Mouse (Mus musculus): ENCODE measurements around the gene Itga3. TPM values are rescaled to one million over a fixed set of nuclear protein-coding genes. Genes with fewer than 3 reads are reported as not detected.

The Itga3 gene
- polyA plus RNA-seq, 1 experiment from 2014 or later, result 21.5 TPM

DNA sequence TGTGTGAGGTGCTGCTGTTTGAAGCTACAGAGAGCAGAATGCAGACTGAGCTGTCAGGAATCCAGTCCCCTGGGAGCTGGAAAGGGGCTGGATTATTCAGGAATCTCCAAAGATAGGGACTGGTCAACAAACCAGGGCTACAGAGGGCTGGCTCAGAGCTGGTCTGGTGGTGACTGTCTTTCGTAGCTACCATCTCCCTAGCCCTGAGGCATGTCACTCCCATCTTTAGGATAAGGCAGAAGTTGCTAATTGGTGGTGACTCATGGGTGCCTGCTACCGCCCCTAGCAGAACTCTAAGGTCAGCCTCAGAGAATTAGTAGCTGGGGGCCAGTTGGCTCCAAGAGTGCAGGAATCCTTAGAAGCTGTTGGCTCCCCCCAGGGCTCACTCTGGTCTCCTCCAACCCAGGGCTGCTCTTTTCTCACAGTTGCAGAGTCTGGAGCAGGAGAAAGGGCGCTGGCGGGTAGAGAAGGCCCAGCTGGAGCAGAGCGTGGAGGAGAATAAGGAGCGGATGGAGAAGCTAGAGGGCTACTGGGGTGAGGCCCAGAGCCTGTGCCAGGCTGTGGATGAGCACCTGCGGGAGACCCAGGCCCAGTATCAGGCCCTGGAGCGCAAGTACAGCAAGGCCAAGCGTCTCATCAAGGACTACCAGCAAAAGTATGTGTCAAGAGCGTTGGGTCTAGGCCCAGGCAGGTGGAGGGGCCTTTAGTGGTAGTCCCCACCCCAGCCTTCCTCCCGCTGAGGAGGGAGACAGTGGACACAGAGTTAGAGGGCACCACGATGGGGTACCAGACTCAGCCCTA, 72.3 kb downstream of the Itga3 start:
- Histone ChIP-seq H3K9me3 (ENCODE audit: control insufficient read depth, low read depth, low read length) (no peaks in the 10 kb centered on the region), H3K4me2 (replicated peaks; ENCODE audit: low read depth, low read length) (no peak overlapping the region), H3K9ac (replicated peaks; ENCODE audit: low read depth, low read length) (no peak overlapping the region), H3K27me3 (ENCODE audit: control insufficient read depth, insufficient read depth, low read length) (no peaks in the 10 kb centered on the region), H3K4me3 (ENCODE audit: low read depth, low read length) (no peak overlapping the region), H3K36me3 (ENCODE audit: control insufficient read depth, insufficient read depth, low read length) (peaks cover 46% of the 10 kb centered on the region), H3K27ac (ENCODE audit: low read length) (no peak overlapping the region), H3K4me1 (ENCODE audit: control insufficient read depth, insufficient read depth, low read length) (peaks cover 15% of the 10 kb centered on the region; the same call in 1 of the 2 replicates)
- 76% methylated on average over 12 of the region's 12 CpGs for WGBS
- no peak for ATAC-seq (ENCODE audit: insufficient number of reproducible peaks, insufficient read depth, low FRiP score, low read depth)

DNA sequence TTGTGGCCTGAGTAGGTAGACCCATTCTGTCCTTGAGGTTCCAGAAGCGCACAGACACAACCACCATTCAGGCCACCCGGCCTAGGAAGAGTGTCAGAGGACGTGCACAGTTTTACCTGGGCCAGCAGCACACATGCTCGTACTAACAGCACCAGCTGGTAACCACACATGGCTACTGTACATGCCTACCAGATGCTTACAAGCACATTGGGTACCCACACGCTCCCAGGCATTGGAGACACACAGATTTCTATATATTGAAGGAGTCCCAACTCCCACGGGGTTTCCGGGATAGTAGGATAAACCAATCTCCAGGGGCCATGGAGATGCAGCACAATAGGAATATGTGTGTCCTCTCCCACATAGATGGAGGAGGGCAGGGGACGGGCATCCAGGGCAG, 73.9 kb downstream of the Itga3 start:
- Histone ChIP-seq H3K27ac (ENCODE audit: low read length) (no peak overlapping the region), H3K9ac (replicated peaks; ENCODE audit: low read depth, low read length) (no peak overlapping the region), H3K4me3 (ENCODE audit: low read depth, low read length) (no peak overlapping the region), H3K9me3 (ENCODE audit: control insufficient read depth, low read depth, low read length) (no peaks in the 10 kb centered on the region), H3K4me1 (ENCODE audit: control insufficient read depth, insufficient read depth, low read length) (peaks cover 13% of the 10 kb centered on the region; the same call in 1 of the 2 replicates), H3K27me3 (ENCODE audit: control insufficient read depth, insufficient read depth, low read length) (no peaks in the 10 kb centered on the region), H3K36me3 (ENCODE audit: control insufficient read depth, insufficient read depth, low read length) (peaks cover 55% of the 10 kb centered on the region), H3K4me2 (replicated peaks; ENCODE audit: low read depth, low read length) (no peak overlapping the region)
- 89% methylated on average over 8 of the region's 8 CpGs for WGBS
- ATAC-seq (ENCODE audit: insufficient number of reproducible peaks, insufficient read depth, low FRiP score, low read depth), result no peak

DNA sequence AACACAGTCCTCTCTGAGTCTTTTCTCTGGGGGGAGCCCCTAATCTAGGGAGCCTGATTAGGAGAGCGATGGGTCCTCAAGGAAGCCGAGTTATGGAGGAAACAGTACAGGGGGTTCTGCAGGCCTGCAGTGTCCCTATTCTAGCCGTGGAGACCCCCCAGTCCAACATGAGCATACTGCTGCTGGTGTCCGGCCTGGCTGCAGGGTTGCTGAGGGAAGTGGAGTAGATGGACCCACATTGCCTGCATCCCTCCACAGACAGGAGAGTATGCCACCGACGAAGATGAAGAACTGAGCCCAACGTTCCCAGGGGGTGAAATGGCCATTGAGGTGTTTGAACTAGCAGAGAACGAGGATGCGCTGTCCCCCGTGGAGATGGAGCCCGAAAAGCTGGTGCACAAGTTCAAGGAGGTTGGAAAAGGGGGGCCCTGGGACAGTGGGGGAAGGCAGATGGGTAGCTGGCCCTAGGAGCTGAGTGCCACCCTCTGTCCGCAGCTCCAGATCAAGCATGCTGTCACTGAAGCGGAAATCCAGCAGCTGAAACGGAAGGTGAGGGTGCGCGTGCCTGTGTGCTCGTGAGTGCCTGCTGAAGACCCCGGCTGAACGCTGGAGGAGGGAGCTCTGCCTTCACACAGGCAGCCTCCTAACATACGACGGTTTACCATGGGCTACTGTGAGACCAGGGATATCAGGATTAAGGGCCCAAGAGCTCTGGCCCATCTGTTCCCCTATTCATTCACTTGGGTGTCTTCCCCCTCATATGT, 74.8 kb downstream of the Itga3 start:
- no peak for ATAC-seq (ENCODE audit: insufficient number of reproducible peaks, insufficient read depth, low FRiP score, low read depth)
- Histone ChIP-seq H3K9me3 (ENCODE audit: control insufficient read depth, low read depth, low read length) (no peaks in the 10 kb centered on the region), H3K4me3 (ENCODE audit: low read depth, low read length) (no peak overlapping the region), H3K36me3 (ENCODE audit: control insufficient read depth, insufficient read depth, low read length) (peaks cover 64% of the 10 kb centered on the region), H3K27me3 (ENCODE audit: control insufficient read depth, insufficient read depth, low read length) (no peaks in the 10 kb centered on the region), H3K27ac (ENCODE audit: low read length) (no peak overlapping the region), H3K9ac (replicated peaks; ENCODE audit: low read depth, low read length) (no peak overlapping the region), H3K4me1 (ENCODE audit: control insufficient read depth, insufficient read depth, low read length) (peaks cover 4% of the 10 kb centered on the region; the same call in 1 of the 2 replicates), H3K4me2 (replicated peaks; ENCODE audit: low read depth, low read length) (no peak overlapping the region)
- WGBS, result 86% methylated on average over 21 of the region's 21 CpGs

DNA sequence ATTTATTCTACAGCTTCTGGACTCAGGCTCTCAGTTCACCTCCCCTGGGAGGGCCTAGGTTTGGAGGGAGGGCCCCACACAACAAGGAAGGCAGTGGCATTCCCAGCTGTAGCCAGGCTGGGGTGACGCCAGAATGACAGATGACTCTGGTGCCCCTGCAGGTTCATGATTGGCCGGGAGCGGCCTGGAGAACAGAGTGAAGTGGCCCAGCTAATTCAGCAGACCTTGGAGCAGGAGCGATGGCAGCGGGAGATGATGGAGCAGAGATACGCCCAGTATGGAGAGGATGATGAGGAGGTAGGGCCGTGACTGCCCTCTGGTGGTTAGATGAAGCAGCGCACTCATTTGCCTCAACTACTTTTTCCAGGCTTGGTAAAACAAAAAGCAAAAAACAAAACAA, 75.5 kb downstream of the Itga3 start:
- Histone ChIP-seq H3K9me3 (ENCODE audit: control insufficient read depth, low read depth, low read length) (no peaks in the 10 kb centered on the region), H3K4me1 (ENCODE audit: control insufficient read depth, insufficient read depth, low read length) (peaks cover 4% of the 10 kb centered on the region; the same call in 1 of the 2 replicates), H3K27ac (ENCODE audit: low read length) (peak overlapping the region; percentile 50; the same call in 1 of the 2 replicates), H3K4me2 (replicated peaks; ENCODE audit: low read depth, low read length) (no peak overlapping the region), H3K36me3 (ENCODE audit: control insufficient read depth, insufficient read depth, low read length) (peaks cover 72% of the 10 kb centered on the region), H3K27me3 (ENCODE audit: control insufficient read depth, insufficient read depth, low read length) (no peaks in the 10 kb centered on the region), H3K9ac (replicated peaks; ENCODE audit: low read depth, low read length) (no peak overlapping the region), H3K4me3 (ENCODE audit: low read depth, low read length) (no peak overlapping the region)
- 3% methylated on average over 8 of the region's 8 CpGs for WGBS
- ATAC-seq (ENCODE audit: insufficient number of reproducible peaks, insufficient read depth, low FRiP score, low read depth), result peak; percentile 42; the same call in 1 of the 2 replicates

DNA sequence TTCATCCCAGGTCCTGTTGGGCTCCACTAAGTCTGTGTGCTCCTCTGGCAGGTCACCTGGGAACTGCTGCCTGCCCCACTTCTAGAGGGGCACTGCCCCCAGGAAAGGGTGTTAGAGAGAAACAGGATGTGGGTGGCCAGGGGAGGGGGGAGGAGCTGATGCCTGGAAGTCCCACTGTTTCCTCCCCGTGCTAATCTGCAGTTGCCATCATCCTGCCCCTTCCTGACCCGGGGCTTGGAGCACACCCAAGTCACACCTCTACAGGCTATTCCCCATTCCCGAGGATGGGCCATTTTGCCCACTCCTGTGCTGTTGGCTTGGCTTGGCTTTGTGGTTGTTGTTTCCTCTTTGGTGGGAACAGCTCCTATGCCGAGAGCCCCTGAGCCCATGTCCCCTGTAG, 76.1 kb downstream of the Itga3 start:
- no peak overlapping the region for H3K9ac ChIP-seq (replicated peaks; ENCODE audit: low read depth, low read length)
- 26% methylated on average over 4 of the region's 4 CpGs for WGBS
- peak; percentile 0; the same call in 1 of the 2 replicates for ATAC-seq (ENCODE audit: insufficient number of reproducible peaks, insufficient read depth, low FRiP score, low read depth)
- H3K36me3 ChIP-seq (ENCODE audit: control insufficient read depth, insufficient read depth, low read length), result peaks cover 71% of the 10 kb centered on the region
- no peak overlapping the region for H3K4me3 ChIP-seq (ENCODE audit: low read depth, low read length)
- H3K27me3 ChIP-seq (ENCODE audit: control insufficient read depth, insufficient read depth, low read length), result no peaks in the 10 kb centered on the region
- H3K4me2 ChIP-seq (replicated peaks; ENCODE audit: low read depth, low read length), result no peak overlapping the region
- H3K27ac ChIP-seq (ENCODE audit: low read length), result peak overlapping the region; percentile 50; the same call in 1 of the 2 replicates
- H3K9me3 ChIP-seq (ENCODE audit: control insufficient read depth, low read depth, low read length), result no peaks in the 10 kb centered on the region
- H3K4me1 ChIP-seq (ENCODE audit: control insufficient read depth, insufficient read depth, low read length), result peaks cover 4% of the 10 kb centered on the region; the same call in 1 of the 2 replicates

DNA sequence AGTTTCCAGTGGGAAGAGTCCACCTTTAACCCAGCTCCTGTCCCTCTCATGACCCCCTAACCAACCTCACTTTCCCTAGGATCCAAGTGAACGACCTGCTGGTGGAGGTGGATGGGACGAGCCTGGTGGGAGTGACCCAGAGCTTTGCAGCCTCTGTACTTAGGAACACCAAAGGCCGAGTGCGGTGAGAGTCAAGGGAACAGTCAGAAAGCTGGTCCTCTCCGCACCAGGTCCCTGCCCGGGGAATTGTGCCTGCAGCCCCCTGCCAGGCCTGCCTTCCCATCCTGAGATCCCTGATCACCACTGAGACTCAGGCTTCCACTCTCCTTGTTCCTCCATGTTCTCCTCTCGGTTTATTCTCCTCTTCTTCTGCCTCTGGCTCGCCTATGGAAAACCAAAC, 76.5 kb downstream of the Itga3 start:
- no peak overlapping the region for H3K4me3 ChIP-seq (ENCODE audit: low read depth, low read length)
- ATAC-seq (ENCODE audit: insufficient number of reproducible peaks, insufficient read depth, low FRiP score, low read depth), result no peak
- no peak overlapping the region for H3K4me2 ChIP-seq (replicated peaks; ENCODE audit: low read depth, low read length)
- no peak overlapping the region for H3K9ac ChIP-seq (replicated peaks; ENCODE audit: low read depth, low read length)
- H3K4me1 ChIP-seq (ENCODE audit: control insufficient read depth, insufficient read depth, low read length), result peaks cover 6% of the 10 kb centered on the region; the same call in 1 of the 2 replicates
- WGBS, result 61% methylated on average over 8 of the region's 8 CpGs
- H3K9me3 ChIP-seq (ENCODE audit: control insufficient read depth, low read depth, low read length), result no peaks in the 10 kb centered on the region
- peak overlapping the region; percentile 39; the same call in 1 of the 2 replicates for H3K27ac ChIP-seq (ENCODE audit: low read length)
- H3K27me3 ChIP-seq (ENCODE audit: control insufficient read depth, insufficient read depth, low read length), result no peaks in the 10 kb centered on the region
- H3K36me3 ChIP-seq (ENCODE audit: control insufficient read depth, insufficient read depth, low read length), result peaks cover 67% of the 10 kb centered on the region

DNA sequence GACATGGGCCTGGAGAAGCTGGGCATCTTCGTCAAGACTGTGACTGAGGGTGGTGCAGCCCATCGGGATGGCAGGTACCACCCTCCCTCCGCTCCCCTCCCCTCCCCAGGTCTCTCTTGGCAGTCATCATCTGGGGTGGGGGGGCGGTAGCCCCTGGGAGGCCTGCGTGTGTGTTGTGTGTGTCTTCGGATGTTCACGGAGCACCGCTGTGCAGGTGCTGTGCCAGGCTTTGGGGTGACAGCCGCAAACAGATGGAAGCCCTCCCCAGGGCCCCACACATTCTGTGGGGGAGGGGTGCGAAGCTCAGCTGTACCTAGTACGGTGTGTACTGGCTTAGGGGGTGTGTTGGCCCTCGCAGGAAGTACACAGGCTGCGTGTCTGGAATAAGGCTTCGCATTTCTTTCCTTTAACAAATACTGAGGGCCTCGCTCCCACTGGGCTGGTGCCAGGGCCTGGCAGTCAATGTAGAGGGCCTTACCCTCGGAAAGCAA, 78.5 kb downstream of the Itga3 start:
- no peak overlapping the region for H3K9ac ChIP-seq (replicated peaks; ENCODE audit: low read depth, low read length)
- no peak overlapping the region for H3K4me2 ChIP-seq (replicated peaks; ENCODE audit: low read depth, low read length)
- H3K9me3 ChIP-seq (ENCODE audit: control insufficient read depth, low read depth, low read length), result no peaks in the 10 kb centered on the region
- H3K27ac ChIP-seq (ENCODE audit: low read length), result no peak overlapping the region
- H3K4me1 ChIP-seq (ENCODE audit: control insufficient read depth, insufficient read depth, low read length), result peaks cover 26% of the 10 kb centered on the region
- H3K4me3 ChIP-seq (ENCODE audit: low read depth, low read length), result no peak overlapping the region
- H3K27me3 ChIP-seq (ENCODE audit: control insufficient read depth, insufficient read depth, low read length), result no peaks in the 10 kb centered on the region
- 76% methylated on average over 16 of the region's 16 CpGs for WGBS
- no peak for ATAC-seq (ENCODE audit: insufficient number of reproducible peaks, insufficient read depth, low FRiP score, low read depth)
- H3K36me3 ChIP-seq (ENCODE audit: control insufficient read depth, insufficient read depth, low read length), result peaks cover 52% of the 10 kb centered on the region

DNA sequence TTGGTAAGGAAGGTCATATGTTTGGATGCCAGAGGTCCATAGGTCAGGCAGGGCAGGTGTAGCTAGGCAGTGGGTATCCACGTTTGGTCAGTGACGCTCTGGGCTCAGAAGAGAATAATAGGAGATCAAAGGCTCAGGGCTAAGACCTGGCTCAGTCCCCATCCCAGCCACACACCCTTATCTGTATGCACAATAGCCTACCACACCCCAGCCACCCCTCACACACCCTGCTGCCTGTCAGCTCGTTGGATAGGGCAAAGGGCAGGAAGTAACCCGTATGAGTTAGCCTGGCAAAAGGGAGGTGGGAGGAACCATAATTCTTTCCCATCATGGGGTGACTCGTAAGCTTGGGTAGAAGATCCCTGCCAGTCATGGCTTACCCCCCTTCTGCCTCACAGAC, 79.0 kb downstream of the Itga3 start:
- no peak overlapping the region for H3K9ac ChIP-seq (replicated peaks; ENCODE audit: low read depth, low read length)
- peaks cover 47% of the 10 kb centered on the region for H3K36me3 ChIP-seq (ENCODE audit: control insufficient read depth, insufficient read depth, low read length)
- no peaks in the 10 kb centered on the region for H3K9me3 ChIP-seq (ENCODE audit: control insufficient read depth, low read depth, low read length)
- no peaks in the 10 kb centered on the region for H3K27me3 ChIP-seq (ENCODE audit: control insufficient read depth, insufficient read depth, low read length)
- 51% methylated on average over 5 of the region's 5 CpGs for whole genome bisulfite sequencing
- no peak overlapping the region for H3K4me3 ChIP-seq (ENCODE audit: low read depth, low read length)
- H3K27ac ChIP-seq (ENCODE audit: low read length), result no peak overlapping the region
- no peak overlapping the region for H3K4me2 ChIP-seq (replicated peaks; ENCODE audit: low read depth, low read length)
- no peak for ATAC-seq (ENCODE audit: insufficient number of reproducible peaks, insufficient read depth, low FRiP score, low read depth)
- H3K4me1 ChIP-seq (ENCODE audit: control insufficient read depth, insufficient read depth, low read length), result peaks cover 31% of the 10 kb centered on the region

Data from stomach, embryonic 14.5 days (tissue).